Mouse (Mus musculus) CH12.LX (cell line): ENCODE results near the gene Grid1. TPM values are rescaled to one million over a fixed set of nuclear protein-coding genes. Genes with fewer than 3 reads are reported as not detected.

ENCODE experiments used
- DNase-seq: peaks from one replicate; pipeline ENCODE4 v3.0.0-alpha.2; 2013; ENCODE audit errors: extremely low read depth
- H3K27ac ChIP-seq: 2 replicates; pipeline ENCODE4 v1.5.1; 2012; ENCODE audit warnings: low read depth, mild to moderate bottlenecking, control low read depth, moderate library complexity; ENCODE audit not compliant: insufficient read depth
- H3K27me3 ChIP-seq: replicated peaks from 2 replicates; pipeline ENCODE3; 2012; ENCODE audit warnings: inconsistent platforms
- H3K36me3 ChIP-seq, 2 experiments: replicated peaks in 1 of 2; 2 replicates each; pipeline versions ENCODE3 to v1.6.1; 2012; ENCODE audit warnings: inconsistent platforms in 1 of 2, low read length in 1 of 2, mild to moderate bottlenecking in 1 of 2, mixed read lengths in 1 of 2, moderate library complexity in 1 of 2; ENCODE audit not compliant: control insufficient read depth in 1 of 2, insufficient read depth in 1 of 2
- H3K4me1 ChIP-seq, 2 experiments: 2 replicates each; pipeline ENCODE4 v1.6.1; 2012; ENCODE audit warnings: inconsistent platforms in 1 of 2, moderate library complexity in 1 of 2; ENCODE audit not compliant: insufficient read depth in 2 of 2, control insufficient read depth in 1 of 2
- H3K4me2 ChIP-seq: 2 replicates; pipeline ENCODE4 v1.6.1; 2012; ENCODE audit warnings: low read depth, mild to moderate bottlenecking, control low read depth; ENCODE audit not compliant: poor library complexity, insufficient read depth, severe bottlenecking
- H3K4me3 ChIP-seq, 3 experiments: fragments of 150-350 bp in 1 of 3; sonication (generic) in 1 of 3; replicated peaks in 1 of 3; 2 replicates each; pipeline versions ENCODE3 to v1.5.1; 2011 to 2012; ENCODE audit warnings: low read depth in 2 of 3, low read length in 2 of 3, mild to moderate bottlenecking in 2 of 3, moderate library complexity in 2 of 3, control low read depth in 1 of 3, improper control_type of control experiment in 1 of 3, inconsistent platforms in 1 of 3, mixed read lengths in 1 of 3; ENCODE audit not compliant: poor library complexity in 1 of 3
- H3K79me2 ChIP-seq: replicated peaks from 2 replicates; pipeline ENCODE4 v1.6.1; 2012; ENCODE audit warnings: mild to moderate bottlenecking, moderate library complexity; ENCODE audit not compliant: control insufficient read depth, poor library complexity, insufficient read depth, severe bottlenecking; ENCODE audit errors: extremely low read depth
- H3K9ac ChIP-seq: 2 replicates; pipeline ENCODE4 v1.6.1; 2012; ENCODE audit warnings: low read depth, mild to moderate bottlenecking, control low read depth, moderate library complexity; ENCODE audit not compliant: insufficient read depth
- H3K9me3 ChIP-seq: replicated peaks from 2 replicates; pipeline ENCODE3; 2012; ENCODE audit warnings: low read length, inconsistent platforms, mixed read lengths
- BHLHE40 ChIP-seq: IDR thresholded peaks from 2 replicates; pipeline ENCODE4 v1.6.1; 2011; ENCODE audit warnings: mild to moderate bottlenecking, low read depth, low read length, improper control_type of control experiment
- CHD2 ChIP-seq: IDR thresholded peaks from 2 replicates; pipeline ENCODE4 v1.6.1; 2011; ENCODE audit warnings: low read length, improper control_type of control experiment
- EP300 ChIP-seq: IDR thresholded peaks from 2 replicates; pipeline ENCODE4 v1.6.1; 2011; ENCODE audit warnings: low read length, improper control_type of control experiment
- HCFC1 ChIP-seq: IDR thresholded peaks from 2 replicates; pipeline ENCODE4 v1.6.1; 2012; ENCODE audit warnings: low read depth, mild to moderate bottlenecking, inconsistent platforms, low read length, improper control_type of control experiment
- IRF4 ChIP-seq: IDR thresholded peaks from 2 replicates; pipeline ENCODE4 v1.6.1; 2014; ENCODE audit warnings: low read depth, mild to moderate bottlenecking, inconsistent platforms, low read length, improper control_type of control experiment
- JUND ChIP-seq: conservative IDR thresholded peaks from 2 replicates; pipeline ENCODE4 v1.6.1; 2011; ENCODE audit warnings: low read depth, low read length, improper control_type of control experiment
- MAX ChIP-seq: IDR thresholded peaks from 2 replicates; pipeline ENCODE4 v1.6.1; 2011; ENCODE audit warnings: low read length, improper control_type of control experiment
- MAZ ChIP-seq: IDR thresholded peaks from 2 replicates; pipeline ENCODE4 v1.6.1; 2012; ENCODE audit warnings: low read depth, mild to moderate bottlenecking, inconsistent platforms, low read length, improper control_type of control experiment, moderate library complexity
- MXI1 ChIP-seq: IDR thresholded peaks from 2 replicates; pipeline ENCODE4 v1.6.1; 2011; ENCODE audit warnings: mild to moderate bottlenecking, low read depth, low read length, improper control_type of control experiment
- MYC ChIP-seq: IDR thresholded peaks from 2 replicates; pipeline ENCODE4 v1.6.1; 2011; ENCODE audit warnings: low read depth, mild to moderate bottlenecking, improper control_type of control experiment, low read length
- NRF1 ChIP-seq: IDR thresholded peaks from 2 replicates; pipeline ENCODE4 v1.6.1; 2014; ENCODE audit warnings: low read depth, mild to moderate bottlenecking, inconsistent platforms, low read length, improper control_type of control experiment, moderate library complexity
- PAX5 ChIP-seq: IDR thresholded peaks from 2 replicates; pipeline ENCODE4 v1.6.1; 2012; ENCODE audit warnings: low read length, inconsistent platforms, mixed read lengths
- POLR2A ChIP-seq: IDR thresholded peaks from 2 replicates; pipeline ENCODE4 v1.6.1; 2011; ENCODE audit warnings: low read depth, mild to moderate bottlenecking, improper control_type of control experiment, low read length
- SMC3 ChIP-seq: IDR thresholded peaks from 2 replicates; pipeline ENCODE4 v1.6.1; 2011; ENCODE audit warnings: low read depth, low read length, improper control_type of control experiment
- TBP ChIP-seq: conservative IDR thresholded peaks from 2 replicates; pipeline ENCODE4 v1.6.1; 2011; ENCODE audit warnings: low read depth, low read length, improper control_type of control experiment
- USF2 ChIP-seq: conservative IDR thresholded peaks from 2 replicates; pipeline ENCODE4 v1.6.1; 2011; ENCODE audit warnings: low read depth, low read length, improper control_type of control experiment
- ZKSCAN1 ChIP-seq: IDR thresholded peaks from 2 replicates; pipeline ENCODE4 v1.6.1; 2012; ENCODE audit warnings: low read depth, inconsistent platforms, low read length, improper control_type of control experiment, borderline replicate concordance
- ZNF384 ChIP-seq: IDR thresholded peaks from 2 replicates; pipeline ENCODE4 v1.6.1; 2012; ENCODE audit warnings: low read depth, low read length, improper control_type of control experiment, inconsistent platforms
- dilution Hi-C: fragments of 300-500 bp; cut with MboI; formaldehyde crosslinking; loops from 2 replicates; pipeline ENCODE4 v1.14.3; 2020; ENCODE audit warnings: low sequenced_read_pairs; ENCODE audit not compliant: extremely low pct_unique_long_range_greater_than_20kb, extremely low pct_ligation_motif_present
- in situ Hi-C: fragments of 300-500 bp; cut with MboI; formaldehyde crosslinking; loops from 3 replicates; pipeline ENCODE4 v1.14.3; 2019; ENCODE audit warnings: low sequenced_read_pairs, low pct_ligation_motif_present, low pct_unique_long_range_greater_than_20kb, mixed read lengths
- polyA plus RNA-seq: library from polyadenylated mRNA; unstranded; fragments of >175 nt; gene quantifications from 2 replicates; pipeline ENCODE4 v1.2.1, GENCODE M21; 2012; ENCODE audit warnings: low read depth; ENCODE audit not compliant: insufficient read length
- total RNA-seq, 2 experiments: library from RNA; depleted of rRNA; stranded (reverse); fragments of 300-350 nt in 1 of 2; fragments of >200 nt in 1 of 2; gene quantifications; 2 replicates each; pipeline ENCODE4 v1.2.3; 2012 to 2014

Gene Grid1
- total and polyA plus RNA-seq, 3 experiments: not detected

DNA sequence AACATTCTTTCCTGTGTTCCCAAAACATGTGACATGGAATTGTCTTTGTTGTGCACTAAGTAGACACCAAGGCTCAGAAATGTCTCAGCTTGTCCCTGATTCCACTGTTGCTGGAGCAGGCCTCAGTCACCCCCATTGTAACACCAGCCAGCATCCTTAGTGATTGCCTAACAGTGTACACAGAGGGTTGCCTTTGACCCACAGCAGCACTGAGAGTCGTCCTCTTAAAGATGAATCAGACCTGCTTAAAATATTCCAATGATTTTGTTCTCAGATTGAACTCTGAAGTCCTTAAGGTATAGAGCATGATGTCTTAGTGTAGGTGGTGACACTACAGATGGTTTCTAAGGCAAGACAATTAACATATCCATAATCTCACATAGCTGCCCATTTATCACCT, 354.0 kb downstream of the Grid1 start:
- TF ChIP-seq TBP (no peak), SMC3 (no peak), NRF1 (no peak), ZNF384 (no peak), EP300 (no peak), BHLHE40 (no peak), IRF4 (no peak)
- in situ Hi-C loops: no loop called here
- dilution Hi-C loops: no loop called here

DNA sequence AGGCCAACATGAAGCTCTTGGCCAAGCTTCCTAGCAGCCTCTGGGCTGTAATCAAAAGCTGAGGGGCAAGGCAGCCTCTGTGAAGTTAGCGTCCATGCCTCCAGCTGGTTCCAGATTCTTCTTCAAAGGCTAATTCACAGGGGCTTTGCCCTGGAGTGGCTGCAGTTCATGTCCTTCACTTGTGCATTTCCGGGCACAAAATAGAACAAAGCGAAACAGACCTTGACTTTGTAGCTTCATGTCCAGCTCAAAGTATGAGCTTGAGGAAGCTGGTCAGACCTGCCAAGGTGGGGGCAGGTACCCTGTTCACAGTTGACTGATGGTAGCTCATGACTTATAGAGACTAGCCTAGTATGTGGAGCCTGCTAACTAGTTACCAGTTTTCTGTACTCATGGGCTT, 356.1 kb downstream of the Grid1 start:
- dilution Hi-C loops: no loop called here
- no peak for DNase-seq
- in situ Hi-C loops: no loop called here
- H3K27ac ChIP-seq: no peak overlapping the region
- no peak overlapping the region for H3K9ac ChIP-seq
- no peaks in the 10 kb centered on the region for H3K4me1 ChIP-seq
- no peaks in the 10 kb centered on the region for H3K36me3 ChIP-seq
- no peaks in the 10 kb centered on the region for H3K79me2 ChIP-seq
- peaks cover 42% of the 10 kb centered on the region for H3K27me3 ChIP-seq
- no peak for TF ChIP-seq ZKSCAN1
- no peak for TF ChIP-seq POLR2A
- TF ChIP-seq USF2: no peak
- TF ChIP-seq HCFC1: no peak
- TF ChIP-seq MAZ: no peak
- no peak overlapping the region for H3K4me2 ChIP-seq
- H3K9me3 ChIP-seq: no peaks in the 10 kb centered on the region
- H3K4me3 ChIP-seq: no peak overlapping the region

More for the DNA sequence above, 354.0 kb downstream of the Grid1 start:
- no peaks in the 10 kb centered on the region for H3K4me1 ChIP-seq
- no peak overlapping the region for H3K27ac ChIP-seq
- no peaks in the 10 kb centered on the region for H3K9me3 ChIP-seq
- DNase-seq: no peak
- no peaks in the 10 kb centered on the region for H3K36me3 ChIP-seq
- H3K27me3 ChIP-seq: peaks cover 53% of the 10 kb centered on the region
- no peak overlapping the region for H3K4me3 ChIP-seq
- no peak overlapping the region for H3K4me2 ChIP-seq
- H3K9ac ChIP-seq: no peak overlapping the region
- H3K79me2 ChIP-seq: no peaks in the 10 kb centered on the region

DNA sequence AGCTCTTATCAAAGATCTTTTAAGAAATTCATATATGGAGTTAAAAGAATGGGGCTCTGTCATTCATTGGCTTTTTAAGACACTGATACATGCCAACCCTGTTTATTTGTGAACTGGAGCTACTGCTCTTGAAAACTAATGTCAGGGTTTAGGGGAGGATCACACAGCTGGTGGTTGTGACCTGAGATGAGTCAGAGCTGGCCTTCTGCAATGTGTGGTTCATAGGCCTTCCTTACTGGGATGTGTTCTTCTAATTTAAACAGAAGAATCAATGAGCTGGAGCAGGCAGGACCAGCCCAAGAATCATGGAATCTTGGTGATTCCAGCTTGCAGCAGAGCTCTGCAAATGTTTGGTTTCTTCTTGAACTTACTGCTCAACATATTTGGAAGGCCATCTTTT, 359.2 kb downstream of the Grid1 start:
- in situ Hi-C loops: no loop called here
- no peak overlapping the region for H3K9ac ChIP-seq

More for the DNA sequence above, 359.2 kb downstream of the Grid1 start:
- H3K9me3 ChIP-seq: no peaks in the 10 kb centered on the region
- TF ChIP-seq MAZ (no peak), EP300 (no peak), MXI1 (no peak), CHD2 (no peak), MYC (no peak), PAX5 (no peak), MAX (no peak), IRF4 (no peak), ZNF384 (no peak), BHLHE40 (no peak), JUND (no peak)
- TF ChIP-seq, all 38 proteins: peak for 0
- Histone ChIP-seq H3K79me2 (no peaks in the 10 kb centered on the region), H3K4me1 (no peaks in the 10 kb centered on the region), H3K27me3 (peaks cover 36% of the 10 kb centered on the region), H3K4me2 (no peak overlapping the region), H3K27ac (no peak overlapping the region), H3K4me3 (no peak overlapping the region), H3K36me3 (no peaks in the 10 kb centered on the region)
- dilution Hi-C loops: no loop called here
- DNase-seq: no peak
